ENCODE assay signal across 7 mouse cellular contexts in the genomic region with DNA sequence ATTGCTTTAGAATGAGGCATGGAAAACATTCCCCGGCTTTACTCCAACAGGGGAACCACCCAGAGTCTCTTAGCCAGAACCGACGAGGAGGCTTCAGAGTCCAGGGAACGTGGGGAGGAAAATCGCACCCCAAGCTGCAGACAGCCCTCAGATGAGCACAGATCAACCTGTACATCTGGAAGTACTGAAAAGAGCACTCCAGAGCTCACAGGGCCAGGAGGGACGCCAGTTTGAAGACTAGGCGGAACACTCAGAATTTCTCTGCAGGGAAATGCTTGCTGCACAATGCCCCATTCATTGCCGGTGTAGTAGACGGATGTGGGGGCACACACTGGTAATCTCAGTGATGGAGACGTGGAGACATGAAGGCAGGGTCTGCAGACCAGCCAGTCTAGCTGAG. TPM values are rescaled to one million over a fixed set of nuclear protein-coding genes. Genes with fewer than 3 reads are reported as not detected.
A peak's percentile ranks its signal among the peaks of the same experiment; 100 is the strongest.
DNase-seq lines count a peak whose midpoint lies in the region; ATAC-seq lines count a peak whose summit lies in the region.

No protein-coding gene starts in this region.

- ATAC-seq in heart, embryonic 16.5 days (replicated peaks; ENCODE audit: extremely low read depth, insufficient read depth, low FRiP score): no peak; the same call in 1 of the 2 replicates
- no peak for ATAC-seq in inflammation-experienced regulatory T-cells, adult 6 months

- H3K9ac ChIP-seq in heart, embryonic 16.5 days (ENCODE audit: low read length): 0 out of 2 replicates have a peak overlapping the region, but pooled peaks have one; percentile 30

- peak overlapping the region; percentile 86 for H3K27ac ChIP-seq in embryonic facial prominence, embryonic 10.5 days (replicated peaks)
- H3K27ac ChIP-seq in heart, embryonic 16.5 days (ENCODE audit: low read length): no peak overlapping the region
- H3K27ac ChIP-seq in midbrain, embryonic 10.5 days (replicated peaks): 0 out of 2 replicates have a peak overlapping the region, but pooled peaks have one; percentile 20

- H3K4me2 ChIP-seq in heart, embryonic 16.5 days (ENCODE audit: low read depth, low read length): peak overlapping the region; percentile 68

- peak; percentile 51 for DNase-seq in embryo, embryonic 10 days (ENCODE audit: low spot score)
- DNase-seq in embryonic facial prominence, embryonic 10.5 days (ENCODE audit: low spot score): peak; percentile 64
- DNase-seq in midbrain, embryonic 10.5 days (ENCODE audit: low spot score): no peak
- DNase-seq in right cerebral cortex, postnatal 36 days (ENCODE audit: low spot score in 2 of 2): no peak
- DNase-seq in kidney, postnatal 25 days: no peak

- no peaks in the 10 kb centered on the region; the same call in 1 of the 2 replicates for H3K9me3 ChIP-seq in embryonic facial prominence, embryonic 10.5 days
- 0 out of 2 replicates have a peak, but pooled peaks cover 2% of the 10 kb centered on the region for H3K9me3 ChIP-seq in heart, embryonic 16.5 days (replicated peaks; ENCODE audit: control insufficient read depth, low read length)
- H3K9me3 ChIP-seq in midbrain, embryonic 10.5 days (replicated peaks): no peaks in the 10 kb centered on the region

- peaks cover 43% of the 10 kb centered on the region for H3K4me1 ChIP-seq in embryonic facial prominence, embryonic 10.5 days
- H3K4me1 ChIP-seq in heart, embryonic 16.5 days (ENCODE audit: control insufficient read depth, insufficient read depth, low read length): peaks cover 11% of the 10 kb centered on the region
- peaks cover 15% of the 10 kb centered on the region for H3K4me1 ChIP-seq in midbrain, embryonic 10.5 days

- H3K4me3 ChIP-seq in embryonic facial prominence, embryonic 10.5 days: peak overlapping the region; percentile 49
- peak overlapping the region; percentile 43 for H3K4me3 ChIP-seq in heart, embryonic 16.5 days (ENCODE audit: low read length)
- H3K4me3 ChIP-seq in midbrain, embryonic 10.5 days: no peak overlapping the region; the same call in 1 of the 2 replicates

- H3K36me3 ChIP-seq in embryonic facial prominence, embryonic 10.5 days (replicated peaks): peaks cover 5% of the 10 kb centered on the region
- H3K36me3 ChIP-seq in heart, embryonic 16.5 days (ENCODE audit: control insufficient read depth, insufficient read depth): peaks cover 3% of the 10 kb centered on the region
- H3K36me3 ChIP-seq in midbrain, embryonic 10.5 days: peaks cover 6% of the 10 kb centered on the region

- 18% methylated on average over 10 of the region's 10 CpGs for WGBS in embryonic facial prominence, embryonic 10.5 days
- 22% methylated on average over 10 of the region's 10 CpGs for whole genome bisulfite sequencing in heart, embryonic 16.5 days
- WGBS in midbrain, embryonic 10.5 days: 45% methylated on average over 10 of the region's 10 CpGs

- no peaks in the 10 kb centered on the region for H3K27me3 ChIP-seq in embryonic facial prominence, embryonic 10.5 days (replicated peaks; ENCODE audit: low read depth, poor library complexity, severe bottlenecking)
- no peaks in the 10 kb centered on the region for H3K27me3 ChIP-seq in heart, embryonic 16.5 days (ENCODE audit: control insufficient read depth, insufficient read depth, low read length)
- no peaks in the 10 kb centered on the region for H3K27me3 ChIP-seq in midbrain, embryonic 10.5 days (ENCODE audit: low read depth, poor library complexity, severe bottlenecking)

RNA-seq across cellular contexts. Expression of a gene that starts 43.9 kb away (rescaled TPM):
- polyA plus RNA-seq in embryonic facial prominence, embryonic 10.5 days (2016; fragmentation: Nextera tagmentation; extraction: Ambion mirVana): 0.47 and 0.74 TPM in 2 replicates
- polyA plus RNA-seq in heart, embryonic 16.5 days (2015; fragmentation: Nextera tagmentation; extraction: Ambion mirVana): 2.6 and 5.2 TPM in 2 replicates
- 0.09 and 0.12 TPM in 2 replicates for polyA plus RNA-seq in midbrain, embryonic 10.5 days (2016; fragmentation: Nextera tagmentation; extraction: Ambion mirVana)
- 1 to 10 TPM in 2 of 3 experiments, under 1 TPM in 1; 0.79 to 2.6 (median 1.1) TPM for polyA plus RNA-seq in inflammation-experienced regulatory T-cells, adult 6 months (2017; shearing (Covaris generic))

Comparison
In these comparisons a context has a peak if more than half of its experiments do, and no peak if none do; other contexts are left out.
1. DNase-seq: peak in embryo, embryonic 10 days (single experiment) and embryonic facial prominence, embryonic 10.5 days (single experiment); none in midbrain, embryonic 10.5 days (single experiment), right cerebral cortex, postnatal 36 days (0 of 2) and kidney, postnatal 25 days (0 of 2).